Mouse (Mus musculus): Measurements from ENCODE around the gene Mroh2a. TPM values are rescaled to one million over a fixed set of nuclear protein-coding genes. Genes with fewer than 3 reads are reported as not detected.
A peak's percentile ranks its signal among the peaks of the same experiment; 100 is the strongest.

Gene Mroh2a
- polyA plus RNA-seq, 1 experiment from 2014 or later, result 1.2 TPM

DNA sequence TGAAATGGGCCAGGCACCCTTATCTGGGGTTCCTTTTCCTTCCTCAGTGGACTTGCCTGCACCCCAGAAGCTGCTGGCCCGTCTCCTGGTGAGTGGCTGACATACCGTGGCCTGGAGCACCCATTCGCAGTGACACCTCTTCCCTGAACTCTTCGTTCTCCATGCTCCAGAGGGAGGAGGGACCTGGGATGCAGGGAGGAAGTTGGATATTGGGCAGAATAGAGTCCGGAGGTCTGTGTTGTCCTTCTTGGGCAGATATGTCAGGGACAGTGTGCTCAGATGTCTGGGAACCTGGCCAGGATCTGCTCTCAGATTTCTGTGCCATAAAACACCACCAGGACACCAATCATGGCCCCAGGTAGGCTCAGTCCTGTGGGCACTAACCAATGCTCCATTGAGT is 13.3 kb downstream of the Mroh2a start:
- Histone ChIP-seq H3K27ac (no peak overlapping the region), H3K4me2 (no peak overlapping the region), H3K27me3 (no peaks in the 10 kb centered on the region), H3K4me3 (no peak overlapping the region), H3K9ac (no peak overlapping the region), H3K36me3 (no peaks in the 10 kb centered on the region), H3K4me1 (no peaks in the 10 kb centered on the region), H3K9me3 (peaks cover 91% of the 10 kb centered on the region)
- WGBS, result 73% methylated on average over 5 of the region's 5 CpGs
- no peak for ATAC-seq (ENCODE audit: insufficient number of reproducible peaks, insufficient read depth, low FRiP score, low TSS enrichment, low read depth)

- Histone ChIP-seq H3K36me3 (no peaks in the 10 kb centered on the region), H3K4me2 (no peak overlapping the region), H3K4me3 (no peak overlapping the region), H3K4me1 (no peaks in the 10 kb centered on the region), H3K9me3 (peaks cover 91% of the 10 kb centered on the region), H3K27ac (no peak overlapping the region), H3K27me3 (no peaks in the 10 kb centered on the region), H3K9ac (no peak overlapping the region)
- peak; percentile 13 for ATAC-seq (ENCODE audit: insufficient number of reproducible peaks, insufficient read depth, low FRiP score, low TSS enrichment, low read depth)
- 69% methylated on average over 4 of the region's 4 CpGs for WGBS
These were observed 13.8 kb downstream of the Mroh2a start for GRCm38 (mm10) chr1:88240579-88240978.

- Histone ChIP-seq H3K4me3 (no peak overlapping the region), H3K27me3 (no peaks in the 10 kb centered on the region), H3K9ac (no peak overlapping the region), H3K4me2 (no peak overlapping the region), H3K4me1 (no peaks in the 10 kb centered on the region), H3K9me3 (peaks cover 92% of the 10 kb centered on the region), H3K36me3 (no peaks in the 10 kb centered on the region), H3K27ac (no peak overlapping the region)
- no peak for ATAC-seq (ENCODE audit: insufficient number of reproducible peaks, insufficient read depth, low FRiP score, low TSS enrichment, low read depth)
- WGBS, result 61% methylated on average over 5 of the region's 5 CpGs
These were observed 17.1 kb downstream of the Mroh2a start for GRCm38 (mm10) chr1:88243861-88244260.

GRCm38 (mm10) chr1:88245881-88246280 is 19.1 kb downstream of the Mroh2a start:
- ATAC-seq (ENCODE audit: insufficient number of reproducible peaks, insufficient read depth, low FRiP score, low TSS enrichment, low read depth), result no peak
- no peaks in the 10 kb centered on the region for H3K27me3 ChIP-seq
- H3K4me2 ChIP-seq, result no peak overlapping the region
- H3K4me1 ChIP-seq, result no peaks in the 10 kb centered on the region
- no peak overlapping the region for H3K4me3 ChIP-seq
- no peak overlapping the region for H3K27ac ChIP-seq
- no peak overlapping the region for H3K9ac ChIP-seq
- H3K9me3 ChIP-seq, result peaks cover 92% of the 10 kb centered on the region
- no peaks in the 10 kb centered on the region for H3K36me3 ChIP-seq
- 77% methylated on average over 6 of the region's 6 CpGs for WGBS

DNA sequence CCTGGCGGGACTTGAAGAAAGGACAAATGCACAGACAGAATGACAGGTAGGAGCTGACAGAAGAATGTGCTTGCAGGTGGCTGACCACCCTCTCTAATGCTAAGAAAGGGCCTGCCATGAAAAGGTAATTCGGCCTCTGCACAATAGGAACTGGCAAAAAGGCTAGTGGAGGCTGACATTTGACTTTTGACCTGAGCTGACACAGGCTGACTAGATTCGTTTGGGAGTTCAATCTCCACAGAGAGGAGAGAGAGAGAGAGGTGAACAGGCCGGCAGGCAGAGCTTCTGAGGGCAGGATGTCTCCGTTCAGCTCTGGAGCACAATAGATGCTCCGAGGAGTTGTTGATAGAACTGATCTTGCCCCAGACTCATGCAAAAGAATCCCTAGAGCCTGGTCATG is 19.6 kb downstream of the Mroh2a start:
- H3K4me3 ChIP-seq, result no peak overlapping the region
- no peak overlapping the region for H3K4me2 ChIP-seq
- H3K4me1 ChIP-seq, result no peaks in the 10 kb centered on the region
- no peak for ATAC-seq (ENCODE audit: insufficient number of reproducible peaks, insufficient read depth, low FRiP score, low TSS enrichment, low read depth)
- H3K27me3 ChIP-seq, result no peaks in the 10 kb centered on the region
- no peak overlapping the region for H3K9ac ChIP-seq
- H3K9me3 ChIP-seq, result peaks cover 92% of the 10 kb centered on the region
- WGBS, result 43% methylated on average over 6 of the region's 6 CpGs
- H3K27ac ChIP-seq, result no peak overlapping the region
- no peaks in the 10 kb centered on the region for H3K36me3 ChIP-seq

- Histone ChIP-seq H3K4me3 (no peak overlapping the region), H3K9me3 (peaks cover 92% of the 10 kb centered on the region), H3K4me1 (no peaks in the 10 kb centered on the region), H3K36me3 (no peaks in the 10 kb centered on the region), H3K9ac (no peak overlapping the region), H3K4me2 (no peak overlapping the region), H3K27ac (no peak overlapping the region), H3K27me3 (no peaks in the 10 kb centered on the region)
- no peak for ATAC-seq (ENCODE audit: insufficient number of reproducible peaks, insufficient read depth, low FRiP score, low TSS enrichment, low read depth)
- 49% methylated on average over 2 of the region's 2 CpGs for WGBS
These were observed 20.9 kb downstream of the Mroh2a start for GRCm38 (mm10) chr1:88247660-88248059.

- H3K9ac ChIP-seq, result no peak overlapping the region
- ATAC-seq (ENCODE audit: insufficient number of reproducible peaks, insufficient read depth, low FRiP score, low TSS enrichment, low read depth), result no peak
- H3K4me2 ChIP-seq, result no peak overlapping the region
- no peak overlapping the region for H3K27ac ChIP-seq
- no peaks in the 10 kb centered on the region for H3K4me1 ChIP-seq
- H3K36me3 ChIP-seq, result no peaks in the 10 kb centered on the region
- H3K4me3 ChIP-seq, result no peak overlapping the region
- WGBS, result 66% methylated on average over 4 of the region's 4 CpGs
- H3K27me3 ChIP-seq, result no peaks in the 10 kb centered on the region
- H3K9me3 ChIP-seq, result peaks cover 88% of the 10 kb centered on the region
These were observed 21.9 kb downstream of the Mroh2a start for GRCm38 (mm10) chr1:88248658-88249057.

DNA sequence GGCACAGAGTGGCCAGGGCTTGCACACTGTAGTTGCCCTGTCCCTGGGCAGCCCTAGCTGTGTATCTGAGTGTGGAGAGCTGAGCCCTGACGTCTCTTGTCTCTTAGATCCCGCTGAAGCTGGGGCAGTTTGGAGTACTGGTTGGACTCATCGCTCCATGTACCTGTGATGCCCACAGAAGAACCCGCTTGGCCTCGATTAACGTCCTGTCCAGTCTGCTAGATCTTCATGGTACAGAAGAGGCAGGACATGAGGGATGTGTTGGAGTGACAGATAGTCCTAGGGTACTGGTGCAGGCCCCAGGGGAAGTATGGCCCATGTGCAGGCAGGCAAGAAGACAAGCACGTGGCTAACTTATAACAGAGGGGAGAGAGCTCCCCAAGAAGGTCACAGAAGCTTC is 22.8 kb downstream of the Mroh2a start:
- Histone ChIP-seq H3K4me3 (no peak overlapping the region), H3K27ac (no peak overlapping the region), H3K9me3 (peaks cover 88% of the 10 kb centered on the region), H3K4me2 (no peak overlapping the region), H3K4me1 (no peaks in the 10 kb centered on the region), H3K27me3 (no peaks in the 10 kb centered on the region), H3K36me3 (no peaks in the 10 kb centered on the region), H3K9ac (no peak overlapping the region)
- no peak for ATAC-seq (ENCODE audit: insufficient number of reproducible peaks, insufficient read depth, low FRiP score, low TSS enrichment, low read depth)
- 76% methylated on average over 7 of the region's 7 CpGs for WGBS

- WGBS, result 80% methylated on average over 5 of the region's 5 CpGs
- H3K9me3 ChIP-seq, result peaks cover 88% of the 10 kb centered on the region
These were observed 23.2 kb downstream of the Mroh2a start for GRCm38 (mm10) chr1:88250023-88250422.

GRCm38 (mm10) chr1:88253106-88253505 is 26.3 kb downstream of the Mroh2a start:
- H3K4me2 ChIP-seq, result no peak overlapping the region
- H3K27me3 ChIP-seq, result no peaks in the 10 kb centered on the region
- no peaks in the 10 kb centered on the region for H3K4me1 ChIP-seq
- no peak overlapping the region for H3K27ac ChIP-seq
- WGBS, result 75% methylated on average over 8 of the region's 8 CpGs
- no peak overlapping the region for H3K4me3 ChIP-seq
- ATAC-seq (ENCODE audit: insufficient number of reproducible peaks, insufficient read depth, low FRiP score, low TSS enrichment, low read depth), result no peak
- H3K36me3 ChIP-seq, result no peaks in the 10 kb centered on the region
- H3K9me3 ChIP-seq, result peaks cover 84% of the 10 kb centered on the region
- no peak overlapping the region for H3K9ac ChIP-seq

More at GRCm38 (mm10) chr1:88250023-88250422, 23.2 kb downstream of the Mroh2a start:
- no peak overlapping the region for H3K9ac ChIP-seq
- no peak overlapping the region for H3K27ac ChIP-seq
- no peaks in the 10 kb centered on the region for H3K27me3 ChIP-seq
- H3K4me1 ChIP-seq, result no peaks in the 10 kb centered on the region
- H3K4me2 ChIP-seq, result no peak overlapping the region
- ATAC-seq (ENCODE audit: insufficient number of reproducible peaks, insufficient read depth, low FRiP score, low TSS enrichment, low read depth), result 0 out of 2 replicates have a peak, but pooled peaks have one; percentile 0
- H3K4me3 ChIP-seq, result no peak overlapping the region
- no peaks in the 10 kb centered on the region for H3K36me3 ChIP-seq

DNA sequence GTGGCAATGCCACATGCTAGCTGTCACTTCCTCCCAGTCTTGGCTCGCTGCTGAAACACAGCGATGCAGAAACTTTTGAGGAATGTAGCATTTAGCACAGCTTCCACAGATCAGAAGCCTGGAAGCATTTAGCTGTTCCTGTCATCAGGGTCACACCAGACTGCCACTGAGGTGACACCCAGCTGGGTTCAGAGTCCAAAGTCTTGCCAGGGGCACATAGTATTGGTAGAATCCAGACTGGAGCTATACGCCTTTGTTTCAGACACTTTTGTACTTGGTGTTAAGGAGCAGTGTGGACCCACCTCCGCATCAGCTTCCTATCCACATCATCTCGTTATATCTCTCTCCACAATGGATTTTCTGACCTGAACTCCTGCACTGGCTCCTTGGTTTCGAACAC is 26.8 kb downstream of the Mroh2a start:
- Histone ChIP-seq H3K9me3 (peaks cover 82% of the 10 kb centered on the region), H3K27me3 (no peaks in the 10 kb centered on the region), H3K27ac (no peak overlapping the region), H3K9ac (no peak overlapping the region), H3K36me3 (no peaks in the 10 kb centered on the region), H3K4me3 (no peak overlapping the region), H3K4me1 (no peaks in the 10 kb centered on the region), H3K4me2 (no peak overlapping the region)
- no peak for ATAC-seq (ENCODE audit: insufficient number of reproducible peaks, insufficient read depth, low FRiP score, low TSS enrichment, low read depth)
- WGBS, result 68% methylated on average over 6 of the region's 6 CpGs

GRCm38 (mm10) chr1:88254793-88255465 is 28.1 kb downstream of the Mroh2a start:
- H3K27ac ChIP-seq, result no peak overlapping the region
- H3K27me3 ChIP-seq, result no peaks in the 10 kb centered on the region
- no peak overlapping the region for H3K9ac ChIP-seq
- ATAC-seq (ENCODE audit: insufficient number of reproducible peaks, insufficient read depth, low FRiP score, low TSS enrichment, low read depth), result 0 out of 2 replicates have a peak, but pooled peaks have one; percentile 0
- H3K36me3 ChIP-seq, result peaks cover 7% of the 10 kb centered on the region
- peaks cover 68% of the 10 kb centered on the region for H3K9me3 ChIP-seq
- H3K4me3 ChIP-seq, result no peak overlapping the region
- 86% methylated on average over 12 of the region's 12 CpGs for WGBS
- no peak overlapping the region for H3K4me2 ChIP-seq
- no peaks in the 10 kb centered on the region for H3K4me1 ChIP-seq

Measured in embryonic facial prominence, embryonic 13.5 days (tissue).